Mouse (Mus musculus) cortical plate, adult 2 months (tissue): ENCODE results near the gene Gad1.

Experiments
- CTCF ChIP-seq: fragments of 200-500 bp; IDR thresholded peaks from 2 replicates; pipeline ENCODE4 v1.5.1; 2011; ENCODE audit warnings: mild to moderate bottlenecking, control low read depth, low read length; ENCODE audit not compliant: insufficient read depth; ENCODE audit errors: extremely low read depth
- POLR2A ChIP-seq: fragments of 200-500 bp; IDR thresholded peaks from 2 replicates; pipeline ENCODE4 v1.6.1; 2011; ENCODE audit warnings: mild to moderate bottlenecking, low read length, control low read depth; ENCODE audit not compliant: insufficient read depth; ENCODE audit errors: extremely low read depth

- no peak for TF ChIP-seq POLR2A
- TF ChIP-seq CTCF = no peak
These were observed 94.8 kb downstream of the Gad1 start for GRCm38 (mm10) chr2:70647681-70648080.
